Mouse (Mus musculus): ENCODE results near the gene Ihh.

DNA sequence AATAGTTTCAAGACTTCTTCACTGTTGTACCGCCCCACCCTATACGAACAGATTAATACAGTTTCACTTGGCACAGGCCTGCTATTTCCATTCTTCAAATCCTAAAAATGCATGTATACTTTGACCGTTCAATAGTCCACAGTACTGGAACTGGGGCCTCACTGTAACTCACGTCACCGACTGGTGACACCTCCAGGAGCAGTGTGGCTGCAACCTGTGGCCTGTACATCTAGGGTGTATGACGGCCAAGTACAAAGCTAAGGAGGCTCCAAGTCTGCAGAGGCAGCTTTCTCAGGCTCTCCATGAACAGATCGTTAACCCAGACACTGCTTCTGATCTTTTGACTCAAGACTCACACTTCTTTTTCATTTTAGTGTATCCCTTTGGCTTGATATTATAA lies 10.2 kb upstream of the Ihh start:
- TF ChIP-seq POLR2A (IDR thresholded peaks at IDR 0.05; ENCODE audit: borderline replicate concordance, low read depth, low read length), result no peak
- no peak for TF ChIP-seq CTCF (IDR thresholded peaks at IDR 0.05; ENCODE audit: low read depth, low read length)
